Mouse (Mus musculus) retina, adult 2 months (tissue): ENCODE measurements around the gene Gpr83.

ENCODE experiments used
- DNase-seq: peaks from one replicate; pipeline ENCODE4 v3.0.0-alpha.2; 2012; ENCODE audit warnings: low read depth, low spot score

Gpr83 gene

DNA sequence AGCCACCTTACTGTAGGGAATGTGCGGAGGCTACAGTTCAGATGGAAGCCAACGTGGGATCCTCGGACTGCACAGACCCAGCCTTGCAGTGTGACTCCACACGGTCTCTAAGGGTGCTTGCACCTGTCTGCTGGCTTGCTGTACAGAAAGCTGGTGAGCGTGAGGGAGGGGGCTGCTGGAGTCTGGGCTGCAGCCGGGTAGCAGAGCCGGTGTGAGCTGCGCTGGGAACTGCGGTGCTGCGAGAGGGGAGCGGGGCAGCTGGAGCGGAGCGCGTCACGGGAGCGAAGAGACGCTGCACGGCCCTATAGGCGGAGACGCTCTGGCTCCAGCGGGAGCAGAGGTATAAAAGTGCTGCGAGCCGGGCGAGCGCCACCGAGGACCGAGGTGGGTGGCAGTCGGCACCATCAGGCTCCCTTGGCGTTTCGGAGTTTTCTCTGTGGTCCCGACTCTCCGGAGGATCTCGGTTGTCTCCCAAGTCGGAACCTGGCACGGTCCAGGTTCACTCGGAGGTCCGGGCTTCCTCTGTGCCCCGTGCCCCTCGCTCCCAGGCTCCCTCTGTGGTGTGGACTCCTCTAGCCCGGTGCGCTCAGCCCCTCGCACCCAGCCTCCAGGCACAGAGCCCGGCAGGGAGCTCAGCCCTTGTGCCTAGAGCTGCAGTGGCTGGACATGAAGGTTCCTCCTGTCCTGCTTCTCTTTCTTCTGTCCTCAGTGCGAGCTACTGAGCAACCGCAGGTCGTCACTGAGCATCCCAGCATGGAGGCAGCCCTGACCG is at the start of gene Gpr83:
Gene Gpr83, plus strand, starts transcription at position 343 of the 772 bp plus-strand sequence.
- no peak for DNase-seq

DNA sequence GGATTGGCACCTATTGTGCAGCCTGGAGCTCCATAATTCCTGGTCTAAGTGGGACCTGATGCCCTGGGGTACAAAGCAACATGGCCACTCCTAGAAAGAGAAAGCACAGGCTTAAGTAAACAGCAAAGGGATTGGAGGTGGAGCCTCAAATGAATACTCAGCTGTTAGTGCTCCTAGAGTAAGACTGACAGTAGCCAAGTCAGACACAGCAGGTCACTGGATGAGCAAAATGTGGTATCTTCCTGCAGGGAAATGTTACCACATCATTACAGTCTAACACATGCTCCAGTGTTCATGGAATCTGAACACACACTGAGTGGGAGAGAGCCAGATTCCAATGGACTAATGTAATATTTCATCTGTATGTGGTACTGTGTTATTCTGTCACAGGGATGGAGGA is 38.6 kb upstream of the Gpr83 start:
- no peak for DNase-seq

DNA sequence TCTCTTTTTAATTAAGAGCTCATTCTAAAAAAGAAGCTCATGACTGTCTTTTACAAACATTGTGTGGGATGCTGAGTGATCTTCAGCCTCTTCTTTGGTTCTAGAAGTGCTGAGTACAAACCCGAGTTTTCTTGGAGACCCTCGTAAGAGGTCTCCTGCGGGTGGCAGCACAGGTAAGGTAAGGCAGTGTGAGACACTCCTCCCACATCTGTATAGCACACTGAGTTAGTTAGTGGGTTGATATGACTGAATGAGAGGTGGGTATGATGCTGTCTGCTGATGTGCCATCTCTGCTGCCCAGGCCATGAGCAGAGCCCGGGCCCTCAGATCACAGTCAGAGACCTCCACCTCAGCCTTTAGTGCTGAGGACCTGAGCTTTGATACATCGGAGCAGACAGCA is 35.2 kb upstream of the Gpr83 start:
- no peak for DNase-seq

DNA sequence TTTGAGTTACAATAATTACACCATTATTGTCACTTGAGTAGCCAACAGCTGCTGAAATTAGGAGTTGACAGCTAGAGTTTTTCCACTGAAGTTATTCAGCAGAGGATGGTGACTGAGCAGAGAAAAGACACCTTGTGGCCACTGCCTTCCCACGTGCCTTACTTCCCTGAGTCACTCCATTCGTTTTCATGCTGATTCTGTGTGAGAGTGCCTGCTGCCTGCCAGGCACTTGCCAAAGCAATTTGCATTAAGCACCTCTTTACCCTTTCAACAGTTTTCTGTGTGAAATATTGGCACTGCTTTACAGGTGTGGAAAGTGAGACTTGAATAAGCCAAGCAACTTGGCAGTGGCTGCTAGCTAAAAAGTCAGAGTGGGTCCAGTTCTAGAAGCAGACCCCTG is 32.1 kb upstream of the Gpr83 start:
- no peak for DNase-seq

DNA sequence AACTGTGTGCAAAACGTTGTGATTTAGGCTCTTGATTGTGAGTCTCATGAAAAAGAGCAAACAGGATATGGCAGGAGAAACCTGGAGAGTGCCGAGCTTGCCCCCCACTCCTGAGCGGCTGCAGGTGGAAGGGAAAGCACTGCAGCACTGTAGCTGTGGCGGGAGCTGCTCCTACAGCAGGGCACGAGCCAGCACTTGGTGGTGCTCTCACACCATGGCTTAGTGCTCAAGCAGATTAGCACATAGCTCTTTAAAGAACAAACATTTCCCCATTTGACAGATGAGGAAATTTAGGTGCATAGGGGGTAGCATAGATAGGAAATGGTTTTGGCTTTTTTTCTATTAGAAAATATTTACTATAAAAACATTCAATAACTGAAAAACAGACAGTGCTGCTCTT is 28.0 kb upstream of the Gpr83 start:
- DNase-seq: no peak

DNA sequence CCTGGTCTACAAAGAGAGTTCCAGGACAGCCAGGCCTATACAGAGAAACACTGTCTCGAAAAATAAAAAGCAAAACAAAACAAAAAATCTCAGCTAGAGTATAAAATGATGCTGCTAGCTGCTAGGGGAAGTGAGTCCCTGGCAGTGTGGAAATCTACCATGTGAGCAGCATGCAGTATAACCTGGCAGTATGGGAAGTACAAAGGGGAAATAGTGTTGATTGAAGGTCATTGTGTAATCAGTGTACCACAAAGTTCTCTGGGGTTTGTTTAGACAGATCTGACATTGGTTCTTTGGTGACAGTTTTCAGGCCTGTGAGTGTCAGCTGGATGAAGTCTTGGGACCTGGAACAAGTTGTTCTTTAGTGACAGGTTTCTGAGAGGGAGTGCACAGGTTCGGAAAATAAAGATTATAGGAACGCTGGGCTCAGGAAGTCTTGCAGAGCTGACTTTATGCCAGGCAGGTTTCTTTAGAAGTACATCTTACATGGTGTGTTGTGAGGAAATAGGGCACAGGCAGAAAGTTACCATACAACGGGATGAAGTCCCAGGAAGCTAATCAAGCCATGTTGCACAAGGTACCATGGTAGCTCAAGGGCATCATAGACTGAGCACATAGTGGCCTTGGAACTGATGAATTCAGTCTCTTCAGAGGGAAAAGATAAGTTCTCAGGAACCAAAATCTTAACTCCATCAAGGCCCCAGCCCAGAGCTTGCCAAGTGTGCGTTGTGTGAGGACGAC is 24.5 kb upstream of the Gpr83 start:
- no peak for DNase-seq

DNA sequence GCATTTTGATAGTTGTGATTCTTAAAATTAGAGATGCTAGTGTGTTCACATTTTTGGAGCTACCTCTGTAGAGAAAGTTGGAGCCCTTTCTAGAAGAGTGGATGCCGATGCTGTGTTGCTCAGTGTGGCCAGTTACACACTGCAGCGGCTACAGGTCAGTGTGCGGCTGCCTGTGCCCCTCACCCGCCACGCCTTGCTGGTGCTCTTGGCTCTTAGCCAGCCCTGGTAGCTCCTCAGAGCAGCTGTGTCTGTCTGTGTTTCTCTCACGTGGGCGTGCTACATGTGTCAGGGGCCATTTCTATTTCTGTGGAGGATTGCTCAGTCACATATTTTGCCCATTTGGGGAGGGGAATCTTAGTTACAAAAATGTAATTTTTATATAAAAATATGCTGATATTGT is 20.5 kb upstream of the Gpr83 start:
- no peak for DNase-seq

DNA sequence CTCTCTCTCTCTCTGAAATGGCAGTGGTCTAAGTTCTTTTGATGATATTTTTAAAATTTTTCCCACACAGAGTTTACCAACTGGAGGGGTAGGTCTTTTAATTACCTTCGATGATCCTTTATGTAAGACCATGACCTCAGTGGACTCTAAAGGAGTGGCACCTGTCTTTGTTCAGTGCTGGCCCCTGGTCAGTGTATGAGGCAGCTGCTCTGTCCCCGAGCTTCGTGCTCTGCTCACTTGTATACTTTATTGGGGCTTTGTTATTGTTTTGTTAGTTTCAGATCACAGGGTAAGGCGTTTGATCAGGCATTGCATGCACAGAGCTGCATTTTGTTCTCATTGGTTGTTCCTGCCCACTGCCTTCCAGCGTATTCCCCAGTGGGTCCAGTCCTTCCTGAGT is 20.0 kb upstream of the Gpr83 start:
- DNase-seq: no peak

DNA sequence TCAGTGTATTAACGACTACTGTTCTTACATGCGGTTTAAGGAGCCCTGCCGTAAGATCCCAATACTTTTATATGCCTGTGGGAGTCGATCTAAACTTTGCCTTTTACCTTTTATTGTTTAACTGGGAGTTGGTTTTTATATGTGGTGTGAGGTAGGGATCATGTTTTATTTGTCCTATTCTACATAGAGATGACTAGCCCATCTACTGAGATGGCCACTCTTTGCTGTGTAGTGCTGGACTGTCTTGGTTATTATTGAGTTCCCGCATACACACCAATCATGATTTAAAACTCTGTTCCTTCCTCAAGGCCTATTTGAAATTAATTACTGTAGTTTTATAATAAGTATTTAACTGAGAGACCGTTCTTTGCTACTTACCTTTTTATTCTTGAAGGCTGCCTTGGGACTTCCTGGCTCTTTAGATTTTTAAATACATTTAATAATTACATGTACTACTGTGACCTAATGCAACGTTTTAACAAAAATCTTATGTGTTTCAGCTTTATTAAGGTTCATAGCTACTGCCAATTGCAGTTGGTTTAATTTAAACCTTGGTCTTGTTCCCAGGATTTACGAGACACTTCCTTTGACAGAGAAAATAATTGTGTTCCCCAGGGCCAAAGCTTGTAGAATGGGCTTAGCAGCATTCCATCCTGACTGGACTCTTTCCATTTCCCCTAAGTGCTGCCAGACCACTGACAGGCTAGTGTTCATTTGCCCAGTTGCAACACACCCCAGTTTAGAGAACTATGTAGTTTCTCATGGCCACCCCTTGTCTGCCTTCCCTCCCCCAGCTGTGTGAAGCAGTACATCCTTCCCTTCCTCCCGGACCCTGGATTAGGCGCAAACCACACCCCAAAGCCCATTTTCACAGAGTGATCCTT is 17.9 kb upstream of the Gpr83 start:
- no peak for DNase-seq

DNA sequence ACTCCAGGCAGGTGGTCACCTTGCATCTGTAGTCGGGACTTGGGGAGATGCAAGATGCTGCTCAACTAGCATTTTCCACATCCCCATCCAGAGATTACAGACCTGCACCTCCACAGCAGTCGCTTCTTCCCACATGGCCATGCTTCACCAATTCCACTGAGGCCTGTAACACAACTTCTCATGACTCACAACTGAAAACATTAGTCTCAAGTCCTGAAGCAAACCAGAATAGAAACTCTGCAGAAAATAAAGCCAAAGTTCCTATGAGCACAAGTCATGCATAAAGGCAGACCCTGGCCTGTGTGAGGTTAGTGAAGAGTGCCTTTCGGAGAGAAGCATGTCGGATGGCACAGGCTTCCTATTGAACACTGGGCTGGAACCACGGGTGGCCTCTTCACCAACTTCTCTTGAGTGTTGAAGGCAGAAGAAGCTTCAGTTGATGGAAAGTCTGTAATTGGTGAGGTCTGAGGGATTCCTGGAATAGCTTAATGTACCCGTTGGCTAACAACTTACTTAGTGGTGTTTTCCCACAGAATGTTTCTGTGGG is 16.6 kb upstream of the Gpr83 start:
- DNase-seq: no peak

DNA sequence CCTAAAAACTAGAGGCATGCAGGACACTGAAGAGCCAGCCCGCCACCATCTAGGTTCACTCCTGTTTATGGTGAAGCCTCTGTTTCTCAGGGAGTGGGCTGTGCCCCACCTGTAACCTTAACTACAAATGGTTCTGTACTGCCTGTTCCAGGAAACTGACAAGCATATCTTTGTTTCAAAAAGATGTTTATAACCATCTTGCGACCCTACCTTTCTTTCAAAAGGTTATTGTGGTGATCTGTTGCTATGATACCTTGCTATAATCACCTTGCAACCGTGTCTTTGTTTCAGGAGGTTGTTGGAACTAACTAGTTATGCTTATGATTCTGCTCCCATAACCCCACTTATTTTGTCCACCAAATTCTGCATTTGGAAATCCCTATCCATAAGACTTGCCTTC is 16.1 kb upstream of the Gpr83 start:
- DNase-seq: no peak

DNA sequence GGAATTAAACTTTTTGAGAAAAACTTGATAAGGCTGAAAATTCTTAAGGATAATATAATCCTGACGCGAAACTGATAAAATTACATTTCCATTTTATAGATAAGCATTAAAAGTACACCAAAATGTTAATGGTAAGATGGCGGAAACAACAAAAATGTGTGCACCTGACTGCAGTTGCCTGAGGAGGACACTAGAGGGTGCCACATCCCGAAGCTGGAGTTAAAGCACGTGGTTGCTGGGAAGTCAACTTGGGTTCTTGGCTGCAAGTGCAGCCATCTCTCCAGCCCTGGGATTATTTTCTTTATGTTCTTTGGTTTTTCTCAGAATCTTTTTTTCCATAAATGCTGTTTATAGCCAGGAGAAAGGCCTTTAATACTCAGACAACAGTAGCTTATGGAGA is 13.6 kb upstream of the Gpr83 start:
- no peak for DNase-seq

DNA sequence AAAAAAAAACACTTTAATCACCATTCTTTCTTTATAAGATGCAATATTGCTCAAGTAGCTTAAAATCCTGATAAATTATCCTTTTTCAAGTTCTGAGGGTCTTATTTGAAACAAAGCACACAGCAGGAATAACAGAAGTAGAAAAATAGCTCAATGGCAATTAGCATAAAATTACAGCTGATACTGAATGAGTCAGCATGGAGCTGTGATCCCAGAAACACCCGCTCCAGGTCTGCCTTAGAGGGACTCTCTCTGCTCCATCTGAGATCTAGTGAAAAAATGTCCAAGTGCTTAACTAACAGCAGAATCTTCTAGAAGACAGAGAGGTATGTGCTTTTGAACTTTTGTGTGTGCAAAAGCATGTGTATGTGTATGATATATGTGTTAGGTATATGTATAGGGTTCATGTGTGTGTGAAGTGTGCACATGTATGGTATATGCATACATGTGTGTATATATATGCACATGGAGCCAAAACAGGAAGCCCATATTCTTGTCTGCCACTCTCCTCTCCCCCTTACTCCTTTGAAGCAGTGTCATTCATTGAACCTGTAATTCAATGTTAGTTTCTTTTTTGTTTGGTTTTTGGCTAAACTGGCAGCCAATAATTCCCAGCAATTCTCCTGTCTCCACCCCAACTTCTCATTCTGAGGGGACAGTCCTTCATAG is 11.6 kb upstream of the Gpr83 start:
- no peak for DNase-seq

DNA sequence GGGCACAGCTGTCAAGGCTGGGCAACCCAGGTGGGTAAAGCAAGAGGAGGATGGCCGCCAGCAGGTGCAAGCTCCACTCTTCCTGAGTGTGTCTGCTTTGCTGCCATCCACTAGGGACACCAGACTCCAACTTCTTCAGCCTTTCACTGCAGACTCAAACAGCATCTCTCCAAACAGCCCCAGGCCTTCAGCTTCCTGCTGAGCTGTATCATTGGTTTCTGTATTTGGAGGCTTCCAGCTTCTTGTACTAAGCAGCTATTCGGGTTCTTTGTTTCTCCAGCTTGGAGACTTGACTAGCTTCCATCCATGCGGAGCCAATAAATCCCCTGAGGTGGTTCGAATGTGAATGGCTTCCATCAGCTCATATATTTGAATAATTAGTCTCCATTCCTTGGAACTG is 5.4 kb upstream of the Gpr83 start:
- no peak for DNase-seq

DNA sequence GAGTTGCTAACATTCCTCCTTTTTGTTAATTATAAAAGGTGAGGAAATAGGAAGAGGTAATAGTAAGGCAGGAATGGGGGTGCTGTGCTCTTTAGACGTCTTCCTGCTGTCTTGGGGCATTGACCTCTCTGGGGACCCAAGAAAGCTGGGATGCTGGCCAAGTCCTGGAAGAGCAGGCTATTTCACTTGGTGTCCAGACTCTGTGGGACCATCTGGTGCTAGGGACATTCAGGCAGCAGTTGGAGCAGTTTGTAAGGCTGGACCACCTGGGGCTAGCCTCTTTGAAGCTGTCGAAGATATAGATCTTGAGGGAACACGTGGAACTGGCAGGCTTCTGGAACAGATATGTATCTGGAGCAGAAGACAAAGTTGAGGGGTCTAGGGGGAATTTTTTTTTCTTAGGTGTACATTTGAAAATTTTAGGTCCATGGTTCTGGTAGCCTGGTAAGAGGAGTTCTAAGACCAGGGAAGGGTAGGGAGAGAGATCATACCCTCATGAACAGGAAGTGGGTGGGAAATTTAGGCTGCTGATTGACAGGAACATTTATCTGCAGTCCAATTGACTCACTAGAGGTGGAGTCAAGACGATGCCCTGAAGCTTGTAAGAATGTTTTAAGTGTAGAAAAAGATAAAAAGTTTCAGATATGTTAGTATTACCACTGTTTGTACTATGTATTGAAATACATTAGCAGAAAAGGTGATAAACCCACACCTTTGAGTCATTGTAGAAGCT is 2.9 kb upstream of the Gpr83 start:
- DNase-seq: no peak

DNA sequence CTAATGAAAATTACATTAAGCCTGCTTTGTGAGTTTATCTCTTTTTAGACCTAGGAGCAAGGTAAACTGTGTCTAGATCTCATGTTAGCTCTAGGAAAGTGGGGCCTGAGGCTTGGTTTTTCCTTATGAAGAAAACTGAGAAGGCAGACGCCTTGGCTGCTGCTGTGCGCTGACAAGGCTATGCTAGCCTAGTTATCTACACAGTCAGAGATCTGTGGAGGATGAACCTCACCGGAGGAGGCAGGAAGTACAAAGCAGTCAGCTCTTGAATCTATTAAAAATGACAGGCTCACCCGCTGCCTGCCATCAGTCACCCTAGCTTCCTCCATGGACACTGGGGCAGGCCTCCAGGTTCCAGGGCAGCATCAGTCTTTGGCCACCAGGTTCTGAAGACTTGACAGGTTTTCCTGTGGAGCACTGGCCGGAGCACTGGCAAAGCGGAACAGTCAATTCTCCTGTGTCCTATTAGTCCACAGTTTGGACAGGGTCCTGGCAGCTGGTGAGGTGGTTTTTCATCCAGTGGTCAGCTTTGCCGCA is 1.8 kb upstream of the Gpr83 start:
- no peak for DNase-seq

DNA sequence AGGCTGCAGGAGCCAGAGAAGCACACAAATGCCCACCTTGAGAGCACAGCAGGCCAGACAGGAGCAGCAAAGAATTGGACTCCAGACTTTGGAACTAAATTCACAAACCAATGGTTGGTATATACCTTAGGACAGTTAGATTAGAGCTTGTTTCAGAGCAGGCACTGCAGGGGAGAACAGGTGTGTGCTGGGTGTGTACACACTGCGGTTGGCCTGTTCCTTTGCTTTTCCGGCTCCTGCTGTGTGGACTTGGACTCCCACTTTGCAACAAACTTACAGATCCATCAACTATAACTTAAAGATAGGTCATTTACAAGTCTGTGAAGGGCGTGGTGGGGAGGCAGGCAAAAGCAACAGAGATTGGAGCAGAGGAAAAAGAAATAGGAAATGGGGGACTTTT is 1.2 kb upstream of the Gpr83 start:
- DNase-seq: no peak

DNA sequence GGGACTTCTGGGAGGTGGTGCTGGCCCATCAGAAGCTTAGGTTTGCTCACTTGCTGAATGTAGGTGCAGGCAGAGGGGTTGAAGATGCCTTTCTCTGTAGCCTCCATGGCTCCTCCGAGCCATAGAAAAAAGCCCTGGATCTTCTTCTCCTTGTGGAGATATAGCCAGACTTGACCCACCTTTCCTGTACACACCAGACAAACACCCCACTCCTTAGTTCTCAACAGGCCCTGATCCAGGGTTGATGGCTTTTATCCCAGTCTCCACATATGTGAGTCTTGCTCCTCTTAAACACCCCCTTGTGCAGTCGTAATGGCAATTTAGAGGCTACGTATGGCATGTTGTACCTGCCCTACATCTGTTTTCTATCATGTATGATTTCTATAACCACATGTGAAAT is 3.1 kb downstream of the Gpr83 start:
- DNase-seq: no peak

DNA sequence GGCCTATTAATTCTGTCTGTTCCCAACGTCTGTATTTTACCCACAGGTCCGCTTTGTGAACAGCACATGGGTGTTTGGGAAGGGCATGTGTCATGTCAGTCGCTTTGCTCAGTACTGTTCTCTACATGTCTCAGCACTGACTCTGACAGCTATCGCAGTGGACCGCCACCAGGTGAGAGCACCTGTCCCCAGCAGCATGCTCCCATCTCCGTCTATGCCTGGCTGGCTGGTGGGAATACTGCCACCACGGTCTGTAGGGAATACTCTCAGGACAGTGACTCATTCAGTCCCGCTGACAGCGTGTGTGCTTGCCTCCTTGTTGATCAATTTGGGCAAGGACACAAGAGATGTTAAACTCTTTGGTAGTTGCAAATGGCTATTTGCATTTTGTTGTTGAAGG is 4.7 kb downstream of the Gpr83 start:
- DNase-seq: no peak

DNA sequence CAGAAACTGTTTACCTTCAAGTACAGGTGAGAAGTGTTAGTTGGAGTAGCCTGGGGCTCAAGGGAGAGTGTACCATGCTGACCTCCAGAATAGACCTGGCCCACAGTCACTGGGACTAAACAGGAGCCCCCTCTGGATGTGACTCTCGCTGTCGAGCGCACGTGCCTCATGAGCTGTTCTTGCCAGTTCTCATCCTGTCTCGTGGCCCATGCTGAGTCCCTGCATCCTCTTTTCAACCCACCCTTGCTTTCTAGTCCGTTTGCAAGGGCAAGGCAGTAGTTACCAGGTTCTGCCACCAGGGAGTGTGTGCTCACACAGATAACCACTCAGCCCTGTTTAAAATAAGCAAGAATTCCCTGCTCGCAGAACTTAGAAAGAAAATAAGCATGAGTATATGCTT is 6.9 kb downstream of the Gpr83 start:
- DNase-seq: no peak

DNA sequence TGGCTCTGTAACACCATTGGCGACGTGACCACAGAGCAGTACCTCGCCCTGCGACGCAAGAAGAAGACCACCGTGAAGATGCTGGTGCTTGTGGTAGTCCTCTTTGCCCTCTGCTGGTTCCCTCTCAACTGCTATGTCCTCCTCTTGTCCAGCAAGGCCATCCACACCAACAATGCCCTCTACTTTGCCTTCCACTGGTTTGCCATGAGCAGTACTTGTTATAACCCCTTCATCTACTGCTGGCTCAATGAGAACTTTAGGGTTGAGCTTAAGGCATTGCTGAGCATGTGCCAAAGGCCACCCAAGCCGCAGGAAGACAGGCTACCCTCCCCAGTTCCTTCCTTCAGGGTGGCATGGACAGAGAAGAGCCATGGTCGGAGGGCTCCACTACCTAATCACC is 8.3 kb downstream of the Gpr83 start:
- no peak for DNase-seq
